Mouse (Mus musculus) embryonic facial prominence, embryonic 12.5 days (tissue): ENCODE data around the gene Dab1. TPM values are rescaled to one million over a fixed set of nuclear protein-coding genes. Genes with fewer than 3 reads are reported as not detected.

Source experiments
- ATAC-seq: fragments of 200-750 bp; cut with Nextera tagmentation; 2 replicates; pipeline ENCODE4 v1.8.0; 2017; ENCODE audit not compliant: insufficient number of reproducible peaks, insufficient read depth, low FRiP score, low TSS enrichment
- H3K27ac ChIP-seq: fragments of 300-500 bp; sonication (generic); 2 replicates; pipeline ENCODE4 v1.5.1; 2016; ENCODE audit warnings: mild to moderate bottlenecking
- H3K27me3 ChIP-seq: fragments of 300-500 bp; sonication (generic); 2 replicates; pipeline ENCODE4 v1.6.1; 2016; ENCODE audit warnings: mild to moderate bottlenecking, moderate library complexity
- H3K36me3 ChIP-seq: fragments of 300-500 bp; sonication (generic); 2 replicates; pipeline ENCODE4 v1.6.1; 2016; ENCODE audit warnings: mild to moderate bottlenecking
- H3K4me1 ChIP-seq: fragments of 300-500 bp; sonication (generic); 2 replicates; pipeline ENCODE4 v1.6.1; 2016
- H3K4me2 ChIP-seq: fragments of 300-500 bp; sonication (generic); replicated peaks from 2 replicates; pipeline ENCODE4 v1.6.1; 2016; ENCODE audit warnings: mild to moderate bottlenecking, moderate library complexity
- H3K4me3 ChIP-seq: fragments of 300-500 bp; sonication (generic); 2 replicates; pipeline ENCODE4 v1.5.1; 2016; ENCODE audit warnings: mild to moderate bottlenecking
- H3K9ac ChIP-seq: fragments of 300-500 bp; sonication (generic); 2 replicates; pipeline ENCODE4 v1.6.1; 2016; ENCODE audit warnings: mild to moderate bottlenecking, moderate library complexity
- H3K9me3 ChIP-seq: fragments of 300-500 bp; sonication (generic); 2 replicates; pipeline ENCODE4 v1.6.1; 2016; ENCODE audit warnings: mild to moderate bottlenecking, moderate library complexity
- WGBS: fragments of 180-500 bp; shearing (Covaris S2); methylation state at CpG from one replicate; pipeline ENCODE4 v1.1.7; 2016; 5-methylcytosine and 5-hydroxymethylcytosine counted together
- polyA plus RNA-seq: library from polyadenylated mRNA; unstranded; fragments of >200 nt; fragmentation: Nextera tagmentation; extraction: Ambion mirVana; gene quantifications from 2 replicates; pipeline ENCODE4 v1.2.1, GENCODE M21; 2016

The Dab1 gene
- polyA plus RNA-seq, 1 experiment from 2014 or later, result 23.7 TPM

DNA sequence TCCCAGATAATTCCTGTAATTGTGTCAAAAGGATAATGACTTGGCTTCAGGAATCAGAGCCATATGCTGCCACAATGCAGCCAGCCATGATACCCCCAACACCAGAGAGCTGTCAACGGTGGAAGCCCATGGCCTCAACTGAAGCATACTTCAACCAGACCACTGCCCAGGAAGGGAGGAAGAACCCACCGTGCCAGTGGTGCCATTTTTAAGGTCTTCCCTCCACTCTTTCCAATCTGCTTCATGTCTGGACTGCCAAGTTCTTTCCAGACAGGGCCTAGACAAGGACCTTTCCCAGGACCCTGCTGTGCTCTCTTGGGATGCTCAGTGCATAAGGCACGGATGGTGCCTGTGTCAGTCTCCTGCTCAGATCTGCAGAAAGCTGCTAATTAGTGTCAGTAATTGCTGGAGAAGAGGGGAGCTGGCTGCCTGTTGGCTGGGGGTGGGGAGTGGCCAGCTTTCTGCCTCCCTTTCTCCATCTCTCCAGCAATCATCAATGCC, 303.3 kb downstream of the Dab1 start:
- H3K27ac ChIP-seq, result no peak overlapping the region
- no peak overlapping the region for H3K4me3 ChIP-seq
- H3K4me1 ChIP-seq, result no peaks in the 10 kb centered on the region
- ATAC-seq, result no peak
- no peaks in the 10 kb centered on the region for H3K9me3 ChIP-seq
- H3K9ac ChIP-seq, result no peak overlapping the region
- H3K4me2 ChIP-seq, result no peak overlapping the region
- H3K27me3 ChIP-seq, result no peaks in the 10 kb centered on the region
- no peaks in the 10 kb centered on the region for H3K36me3 ChIP-seq
- WGBS, result 65% methylated on average over 3 of the region's 3 CpGs

GRCm38 (mm10) chr4:103926682-103927081, 307.5 kb downstream of the Dab1 start:
- no peak overlapping the region for H3K9ac ChIP-seq
- 23% methylated on average over 5 of the region's 5 CpGs for WGBS
- H3K4me3 ChIP-seq, result no peak overlapping the region
- no peak overlapping the region for H3K27ac ChIP-seq
- H3K9me3 ChIP-seq, result no peaks in the 10 kb centered on the region
- H3K36me3 ChIP-seq, result no peaks in the 10 kb centered on the region
- no peak for ATAC-seq
- H3K27me3 ChIP-seq, result no peaks in the 10 kb centered on the region
- no peaks in the 10 kb centered on the region for H3K4me1 ChIP-seq
- no peak overlapping the region for H3K4me2 ChIP-seq

DNA sequence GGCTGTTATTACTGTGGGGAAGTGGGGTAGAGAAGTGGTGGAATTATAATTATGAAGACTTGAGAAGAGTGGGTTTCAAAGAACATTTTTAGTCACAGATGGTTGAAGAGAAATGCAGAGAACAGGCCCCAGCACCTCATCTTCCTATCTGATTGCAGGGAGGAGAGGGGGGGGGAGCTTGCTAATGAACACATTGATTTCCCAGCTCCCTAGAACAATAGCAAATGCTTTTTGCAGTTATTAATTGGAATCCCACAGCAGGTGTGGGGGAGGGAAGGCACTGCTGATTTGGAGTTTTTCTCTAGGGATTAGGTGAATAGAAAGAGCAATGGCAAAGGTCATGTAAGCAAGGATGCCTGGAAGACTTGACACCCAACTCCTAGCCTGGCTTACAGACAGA, 310.5 kb downstream of the Dab1 start:
- Histone ChIP-seq H3K4me1 (no peaks in the 10 kb centered on the region), H3K27me3 (no peaks in the 10 kb centered on the region), H3K9me3 (no peaks in the 10 kb centered on the region), H3K36me3 (no peaks in the 10 kb centered on the region), H3K9ac (no peak overlapping the region), H3K27ac (no peak overlapping the region), H3K4me3 (no peak overlapping the region), H3K4me2 (no peak overlapping the region)
- ATAC-seq, result no peak

GRCm38 (mm10) chr4:103934364-103934763, 315.2 kb downstream of the Dab1 start:
- no peak overlapping the region for H3K4me3 ChIP-seq
- H3K9me3 ChIP-seq, result no peaks in the 10 kb centered on the region
- no peak for ATAC-seq
- H3K4me1 ChIP-seq, result no peaks in the 10 kb centered on the region
- 66% methylated on average over 3 of the region's 3 CpGs for WGBS
- no peak overlapping the region for H3K9ac ChIP-seq
- H3K4me2 ChIP-seq, result no peak overlapping the region
- no peaks in the 10 kb centered on the region for H3K27me3 ChIP-seq
- H3K27ac ChIP-seq, result no peak overlapping the region
- no peaks in the 10 kb centered on the region for H3K36me3 ChIP-seq

DNA sequence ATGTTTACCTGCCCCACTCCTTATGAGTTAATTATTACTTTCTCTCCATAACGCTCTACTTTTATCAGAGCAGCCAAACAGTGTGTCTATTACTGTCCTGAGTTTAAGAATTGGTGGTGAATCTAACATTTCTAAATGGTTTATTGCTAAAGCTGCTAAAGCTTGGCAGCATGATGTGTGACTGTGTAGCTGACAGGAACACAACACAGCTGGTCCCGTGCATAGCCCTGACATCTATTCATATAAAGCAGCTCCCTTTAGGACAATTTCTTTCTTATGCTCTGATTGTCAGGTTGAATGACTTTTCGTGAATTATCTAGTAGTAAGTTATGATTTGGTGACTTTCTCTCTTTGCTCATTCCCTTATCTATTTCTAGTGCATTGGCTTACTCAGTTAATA, 329.1 kb downstream of the Dab1 start:
- no peaks in the 10 kb centered on the region for H3K36me3 ChIP-seq
- no peak overlapping the region for H3K4me2 ChIP-seq
- H3K27ac ChIP-seq, result no peak overlapping the region
- no peak overlapping the region for H3K9ac ChIP-seq
- H3K9me3 ChIP-seq, result no peaks in the 10 kb centered on the region
- ATAC-seq, result no peak
- H3K4me1 ChIP-seq, result no peaks in the 10 kb centered on the region
- WGBS, result 83% methylated on average over 3 of the region's 3 CpGs
- H3K27me3 ChIP-seq, result no peaks in the 10 kb centered on the region
- no peak overlapping the region for H3K4me3 ChIP-seq

DNA sequence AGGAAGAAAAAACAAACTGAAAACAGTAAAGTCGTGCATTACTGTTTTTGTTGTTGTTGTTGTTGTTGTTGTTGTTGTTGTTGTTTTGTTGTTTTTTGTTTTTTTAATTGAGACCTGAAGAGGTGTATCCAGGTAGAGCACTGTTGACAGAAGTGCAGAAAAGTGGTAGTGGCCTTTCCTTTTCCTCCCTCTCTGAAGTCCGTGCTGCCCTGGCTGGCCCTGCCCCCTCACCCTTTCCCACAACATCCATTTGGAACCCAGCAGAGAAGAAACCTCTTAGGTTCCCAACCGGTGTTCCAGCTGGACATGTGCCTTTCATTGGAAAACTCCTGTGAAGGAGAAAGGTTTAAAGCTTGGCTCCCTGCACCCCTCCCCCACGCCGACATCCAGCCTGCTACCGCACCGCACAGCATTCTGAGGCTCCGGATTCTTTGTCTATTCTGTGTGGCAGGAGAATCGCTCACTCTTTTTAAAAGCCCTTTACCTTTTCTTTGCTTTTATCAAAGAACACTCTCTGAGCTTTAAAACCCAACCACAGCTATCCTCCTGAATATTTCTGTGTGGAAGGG, 334.6 kb downstream of the Dab1 start:
- Histone ChIP-seq H3K27ac (no peak overlapping the region), H3K4me2 (no peak overlapping the region), H3K9ac (no peak overlapping the region), H3K4me1 (no peaks in the 10 kb centered on the region), H3K27me3 (no peaks in the 10 kb centered on the region), H3K36me3 (no peaks in the 10 kb centered on the region), H3K4me3 (no peak overlapping the region), H3K9me3 (no peaks in the 10 kb centered on the region)
- WGBS, result 38% methylated on average over 9 of the region's 9 CpGs
- ATAC-seq, result no peak

- Histone ChIP-seq H3K4me3 (no peak overlapping the region), H3K4me1 (no peaks in the 10 kb centered on the region), H3K27ac (no peak overlapping the region), H3K27me3 (no peaks in the 10 kb centered on the region), H3K9ac (no peak overlapping the region; the same call in 1 of the 2 replicates), H3K36me3 (no peaks in the 10 kb centered on the region), H3K4me2 (no peak overlapping the region), H3K9me3 (no peaks in the 10 kb centered on the region)
- no peak for ATAC-seq
- 73% methylated on average over 7 of the region's 7 CpGs for WGBS
Measured at GRCm38 (mm10) chr4:103961134-103962049, 342.2 kb downstream of the Dab1 start.

- no peaks in the 10 kb centered on the region for H3K36me3 ChIP-seq
- 83% methylated on average over 9 of the region's 9 CpGs for WGBS
- H3K27me3 ChIP-seq, result no peaks in the 10 kb centered on the region
- no peaks in the 10 kb centered on the region for H3K9me3 ChIP-seq
- no peak overlapping the region for H3K27ac ChIP-seq
- H3K4me1 ChIP-seq, result no peaks in the 10 kb centered on the region
- ATAC-seq, result no peak
- H3K4me3 ChIP-seq, result no peak overlapping the region
- no peak overlapping the region for H3K4me2 ChIP-seq
- no peak overlapping the region for H3K9ac ChIP-seq
Measured at GRCm38 (mm10) chr4:103969906-103970305, 350.7 kb downstream of the Dab1 start.

GRCm38 (mm10) chr4:103974536-103974935, 355.4 kb downstream of the Dab1 start:
- Histone ChIP-seq H3K27ac (no peak overlapping the region), H3K4me1 (no peaks in the 10 kb centered on the region), H3K9ac (no peak overlapping the region), H3K27me3 (no peaks in the 10 kb centered on the region), H3K4me2 (no peak overlapping the region), H3K9me3 (no peaks in the 10 kb centered on the region), H3K4me3 (no peak overlapping the region), H3K36me3 (no peaks in the 10 kb centered on the region)
- ATAC-seq, result no peak
- 88% methylated on average over 2 of the region's 2 CpGs for WGBS

DNA sequence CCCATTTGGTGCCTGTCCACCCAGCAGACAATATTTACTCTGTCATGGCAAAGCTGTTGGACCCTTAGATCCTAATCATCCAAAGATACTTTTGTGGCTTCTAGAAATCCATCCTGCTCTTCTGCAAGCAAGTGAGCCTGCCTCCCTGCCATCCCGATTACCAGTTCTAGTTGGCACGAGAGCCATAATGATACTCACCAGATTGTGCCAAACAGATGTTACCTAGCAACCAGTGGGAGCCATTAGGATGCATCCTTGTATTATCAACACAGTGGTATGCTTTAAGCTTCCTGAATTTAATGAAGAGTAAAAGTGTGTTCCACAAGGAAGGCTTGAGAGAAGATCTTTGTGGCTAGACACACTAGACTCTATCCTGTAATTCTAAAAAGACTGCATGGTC, 355.8 kb downstream of the Dab1 start:
- Histone ChIP-seq H3K4me3 (no peak overlapping the region), H3K9me3 (no peaks in the 10 kb centered on the region), H3K4me1 (no peaks in the 10 kb centered on the region), H3K27me3 (no peaks in the 10 kb centered on the region), H3K36me3 (no peaks in the 10 kb centered on the region), H3K4me2 (no peak overlapping the region), H3K27ac (no peak overlapping the region), H3K9ac (no peak overlapping the region)
- ATAC-seq, result no peak
- WGBS, result 87% methylated on average over 2 of the region's 2 CpGs

DNA sequence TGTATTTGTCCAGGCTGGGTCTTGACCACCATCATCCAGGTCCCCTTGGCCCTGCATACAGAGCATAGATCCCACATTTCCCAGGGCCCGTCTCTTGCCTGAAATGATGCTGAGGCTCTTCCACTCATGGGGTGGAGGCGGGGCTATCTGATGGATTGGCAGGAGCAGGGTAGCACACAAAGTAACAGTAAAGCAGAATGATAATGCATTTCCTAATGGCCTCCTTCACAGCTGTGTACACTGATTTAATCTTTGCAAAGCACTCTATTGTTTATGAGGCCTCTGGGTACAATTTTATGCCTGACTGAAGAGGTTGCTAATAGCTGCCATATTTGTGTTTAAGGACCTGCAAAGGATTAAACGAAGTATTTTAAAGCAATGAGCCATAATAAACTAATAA, 374.7 kb downstream of the Dab1 start:
- Histone ChIP-seq H3K4me2 (no peak overlapping the region), H3K4me3 (no peak overlapping the region), H3K27me3 (no peaks in the 10 kb centered on the region), H3K36me3 (no peaks in the 10 kb centered on the region), H3K9me3 (no peaks in the 10 kb centered on the region), H3K9ac (no peak overlapping the region), H3K27ac (no peak overlapping the region), H3K4me1 (no peaks in the 10 kb centered on the region)
- ATAC-seq, result no peak
- WGBS, result 80% methylated on average over 3 of the region's 3 CpGs

DNA sequence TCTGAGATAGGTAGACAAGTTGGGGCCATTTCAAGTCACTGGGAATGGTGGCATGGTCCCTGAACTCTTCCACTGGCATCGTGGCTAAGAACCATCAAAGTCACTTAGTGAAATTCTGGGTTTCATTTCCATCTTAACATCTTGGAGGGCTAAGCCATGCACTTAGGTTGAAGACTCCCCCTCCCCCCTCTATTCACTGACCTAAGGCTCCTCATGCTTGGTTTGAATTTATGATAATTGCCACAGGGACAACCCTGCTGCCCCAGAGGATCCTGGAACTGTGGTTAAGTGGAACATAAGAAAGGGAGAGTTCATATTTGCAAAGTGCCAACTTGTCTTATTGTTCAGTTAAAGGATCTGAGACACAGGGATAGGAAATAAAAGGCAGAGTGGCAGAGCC, 375.2 kb downstream of the Dab1 start:
- no peak overlapping the region for H3K9ac ChIP-seq
- H3K4me2 ChIP-seq, result no peak overlapping the region
- ATAC-seq, result no peak
- H3K4me3 ChIP-seq, result no peak overlapping the region
- H3K9me3 ChIP-seq, result no peaks in the 10 kb centered on the region
- H3K36me3 ChIP-seq, result no peaks in the 10 kb centered on the region
- no peaks in the 10 kb centered on the region for H3K4me1 ChIP-seq
- no peaks in the 10 kb centered on the region for H3K27me3 ChIP-seq
- H3K27ac ChIP-seq, result no peak overlapping the region
- WGBS, result 69% methylated on average over 1 of the region's 1 CpGs
